Mouse (Mus musculus): ENCODE measurements around the gene Pam. TPM values are rescaled to one million over a fixed set of nuclear protein-coding genes. Genes with fewer than 3 reads are reported as not detected.

Gene Pam
- total and polyA plus RNA-seq, 2 experiments = 11.8 to 30.5 TPM

DNA sequence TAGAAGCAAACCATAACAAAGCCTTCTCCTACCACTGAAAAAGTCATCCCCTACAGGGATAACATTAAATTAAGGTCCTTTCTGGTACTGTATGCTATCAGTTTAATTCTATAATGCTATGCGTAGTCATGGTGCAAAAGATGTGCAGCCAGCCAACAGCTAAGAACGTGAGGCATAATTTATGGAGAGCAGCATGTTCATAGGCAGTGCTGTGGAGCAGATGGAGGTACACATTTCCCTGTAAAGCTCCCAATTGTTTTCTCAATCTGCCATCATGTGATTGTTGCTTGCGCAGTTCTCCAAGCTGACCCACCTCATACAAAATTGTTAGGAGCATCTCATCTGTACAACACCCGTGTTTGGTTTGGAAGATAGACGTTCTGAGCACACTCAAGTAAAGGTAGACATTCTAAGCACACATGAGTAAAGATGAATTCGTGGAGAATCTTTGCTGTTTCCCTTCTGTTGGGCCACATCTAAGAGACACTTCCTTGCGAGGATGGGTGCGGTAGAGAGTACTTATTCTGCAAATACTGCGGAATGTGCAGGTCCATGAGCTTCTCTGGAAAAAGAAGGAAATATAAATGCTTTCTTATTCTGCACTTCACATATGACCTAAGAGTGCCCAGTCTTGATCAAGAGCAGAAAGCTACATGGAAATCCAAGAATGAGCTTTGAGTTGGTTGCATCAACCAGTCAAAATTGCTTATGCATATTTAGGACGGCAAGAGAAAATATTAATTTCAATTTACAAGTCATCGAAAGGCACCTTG lies 2.7 kb upstream of the Pam start:
- no peak for TF ChIP-seq POLR2A (IDR thresholded peaks at IDR 0.05; ENCODE audit: extremely low read depth, insufficient read depth, low read length)
- no peak for TF ChIP-seq CTCF (IDR thresholded peaks at IDR 0.05; ENCODE audit: low read depth, low read length)
- no peak overlapping the region for H3K4me3 ChIP-seq (ENCODE audit: insufficient read depth, low read depth, low read length)
- H3K27ac ChIP-seq (replicated peaks; ENCODE audit: insufficient read depth, low read depth, low read length) = no peak overlapping the region
- peaks cover 7% of the 10 kb centered on the region for H3K4me1 ChIP-seq (ENCODE audit: control insufficient read depth, insufficient read depth, low read length)
- DNase-seq (ENCODE audit: extremely low read depth, low read depth, low spot score) = no peak
- no peaks in the 10 kb centered on the region for H3K79me2 ChIP-seq (ENCODE audit: control insufficient read depth, insufficient read depth, low read length)
- no peaks in the 10 kb centered on the region for H3K36me3 ChIP-seq (ENCODE audit: control insufficient read depth, insufficient read depth, low read length)
- H3K27me3 ChIP-seq (ENCODE audit: control insufficient read depth, insufficient read depth, low read length) = peaks cover 2% of the 10 kb centered on the region; the same call in 1 of the 2 replicates
- WGBS = 93% methylated on average over 11 of the region's 11 CpGs
- H3K9ac ChIP-seq (ENCODE audit: low read depth, low read length) = no peak overlapping the region

DNA sequence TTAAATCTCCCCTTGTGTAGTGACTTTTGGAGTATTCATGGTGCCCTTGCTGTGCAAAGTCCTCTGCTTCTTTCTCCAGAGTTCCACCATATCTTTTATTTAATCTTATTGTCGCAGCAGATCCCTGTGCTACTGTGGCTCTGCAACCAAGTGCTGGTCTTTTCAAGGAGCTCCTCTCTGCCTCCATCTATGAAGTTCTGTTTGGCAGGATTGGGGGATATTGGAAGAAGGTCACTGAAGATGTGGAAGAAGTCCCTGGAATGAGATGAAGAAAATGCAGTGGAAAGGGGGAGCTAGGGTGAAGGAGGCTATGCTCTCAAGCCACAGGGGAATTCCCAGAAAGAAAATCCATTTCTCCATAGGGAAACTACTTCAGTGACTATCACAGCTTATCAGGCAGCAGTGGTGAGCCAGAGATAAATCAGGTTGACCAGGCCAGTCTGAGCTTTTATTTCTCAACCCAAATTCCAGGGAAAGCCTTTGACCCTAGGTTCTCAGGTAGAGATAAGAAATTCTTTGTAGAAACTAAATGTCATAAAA lies 1.0 kb upstream of the Pam start:
- H3K4me3 ChIP-seq (ENCODE audit: insufficient read depth, low read depth, low read length) = no peak overlapping the region
- peak; percentile 19 for DNase-seq (ENCODE audit: extremely low read depth, low read depth, low spot score)
- no peaks in the 10 kb centered on the region for H3K27me3 ChIP-seq (ENCODE audit: control insufficient read depth, insufficient read depth, low read length)
- H3K36me3 ChIP-seq (ENCODE audit: control insufficient read depth, insufficient read depth, low read length) = no peaks in the 10 kb centered on the region
- WGBS = 48% methylated on average over 1 of the region's 1 CpGs
- peaks cover 7% of the 10 kb centered on the region for H3K4me1 ChIP-seq (ENCODE audit: control insufficient read depth, insufficient read depth, low read length)
- H3K79me2 ChIP-seq (ENCODE audit: control insufficient read depth, insufficient read depth, low read length) = no peaks in the 10 kb centered on the region
- no peak for TF ChIP-seq POLR2A (IDR thresholded peaks at IDR 0.05; ENCODE audit: extremely low read depth, insufficient read depth, low read length)
- TF ChIP-seq CTCF (IDR thresholded peaks at IDR 0.05; ENCODE audit: low read depth, low read length) = no peak
- no peak overlapping the region for H3K27ac ChIP-seq (replicated peaks; ENCODE audit: insufficient read depth, low read depth, low read length)
- H3K9ac ChIP-seq (ENCODE audit: low read depth, low read length) = no peak overlapping the region

DNA sequence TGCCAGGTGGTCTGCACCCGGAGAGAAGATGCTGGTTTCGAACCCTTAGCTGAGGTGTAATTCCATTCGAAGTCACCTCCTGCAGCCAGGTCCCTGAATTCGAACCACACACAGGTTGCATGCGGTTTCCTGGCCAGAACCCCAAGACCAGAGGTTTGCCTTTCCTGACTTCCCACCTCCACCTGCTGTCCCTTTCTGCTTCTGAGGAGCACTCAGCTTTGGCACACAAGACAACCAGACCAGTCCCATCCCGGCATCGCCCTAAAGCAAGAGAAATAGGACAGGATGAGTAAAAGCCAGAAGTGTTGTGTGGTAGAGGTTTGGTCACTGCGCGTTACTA lies 515 bp upstream of the Pam start:
- H3K27me3 ChIP-seq (ENCODE audit: control insufficient read depth, insufficient read depth, low read length) = no peaks in the 10 kb centered on the region
- peak overlapping the region; percentile 90 for H3K4me3 ChIP-seq (ENCODE audit: insufficient read depth, low read depth, low read length)
- TF ChIP-seq CTCF (IDR thresholded peaks at IDR 0.05; ENCODE audit: low read depth, low read length) (no peak), POLR2A (IDR thresholded peaks at IDR 0.05; ENCODE audit: extremely low read depth, insufficient read depth, low read length) (no peak)
- no peaks in the 10 kb centered on the region for H3K36me3 ChIP-seq (ENCODE audit: control insufficient read depth, insufficient read depth, low read length)
- no peaks in the 10 kb centered on the region for H3K79me2 ChIP-seq (ENCODE audit: control insufficient read depth, insufficient read depth, low read length)
- peaks cover 7% of the 10 kb centered on the region for H3K4me1 ChIP-seq (ENCODE audit: control insufficient read depth, insufficient read depth, low read length)
- peak overlapping the region; percentile 72 for H3K9ac ChIP-seq (ENCODE audit: low read depth, low read length)
- H3K27ac ChIP-seq (replicated peaks; ENCODE audit: insufficient read depth, low read depth, low read length) = 0 out of 2 replicates have a peak overlapping the region, but pooled peaks have one; percentile 4
- DNase-seq (ENCODE audit: extremely low read depth, low read depth, low spot score) = peak; percentile 12
- WGBS = 36% methylated on average over 9 of the region's 9 CpGs

DNA sequence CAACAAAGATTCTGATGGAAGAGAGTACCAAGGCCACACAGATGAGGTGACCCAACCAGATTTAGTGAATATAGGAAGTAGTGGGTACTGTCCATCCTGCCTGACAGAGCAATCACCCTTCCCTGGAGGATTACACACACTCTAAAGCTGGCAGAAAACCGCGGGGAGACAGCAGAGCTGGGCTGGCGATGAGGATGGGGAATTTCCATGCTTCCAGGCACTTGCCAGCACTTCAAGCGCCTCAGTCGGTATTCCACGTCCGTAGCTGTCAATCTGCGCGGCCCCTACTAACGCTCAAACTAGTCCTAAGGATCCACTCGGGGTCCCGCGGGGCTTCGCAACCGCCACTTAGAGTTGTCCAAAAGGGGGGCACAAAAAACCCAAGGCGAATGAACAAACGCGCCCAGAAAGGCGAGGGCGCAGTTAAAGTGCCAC lies 618 bp downstream of the Pam start:
- peak overlapping the region; percentile 33 for H3K27ac ChIP-seq (replicated peaks; ENCODE audit: insufficient read depth, low read depth, low read length)
- 0% methylated on average over 20 of the region's 20 CpGs for WGBS

DNA sequence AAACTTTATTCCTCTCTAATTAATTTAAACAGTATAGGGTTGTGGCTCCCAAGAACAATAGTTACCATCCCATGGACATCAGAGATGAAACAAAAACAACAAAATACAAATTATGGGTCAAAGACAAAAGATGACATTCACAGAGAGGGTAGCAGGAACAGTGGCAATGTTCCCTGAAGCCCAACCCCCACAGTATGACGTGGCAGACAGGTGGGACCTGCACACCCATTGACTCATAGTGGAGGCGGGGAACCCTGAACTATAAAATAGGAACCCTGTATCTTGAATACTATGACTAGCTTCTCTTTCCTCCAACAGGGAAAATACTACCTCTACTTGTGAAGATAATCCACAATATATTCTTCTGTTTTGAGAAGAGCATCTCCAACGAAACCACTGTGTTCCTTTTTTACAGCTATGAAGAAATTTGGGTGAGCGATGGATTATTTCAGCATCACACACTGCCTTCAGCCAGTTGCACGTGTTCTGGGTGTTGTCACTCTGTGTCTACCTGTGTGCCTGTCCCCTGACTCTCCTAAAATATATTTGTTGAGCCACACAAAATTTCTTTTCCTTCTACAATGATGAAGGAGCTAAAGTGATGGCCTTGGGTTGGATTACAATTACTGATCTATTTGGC lies 6.0 kb downstream of the Pam start:
- no peak overlapping the region for H3K27ac ChIP-seq (replicated peaks; ENCODE audit: insufficient read depth, low read depth, low read length)
- H3K79me2 ChIP-seq (ENCODE audit: control insufficient read depth, insufficient read depth, low read length) = no peaks in the 10 kb centered on the region
- H3K4me1 ChIP-seq (ENCODE audit: control insufficient read depth, insufficient read depth, low read length) = no peaks in the 10 kb centered on the region
- WGBS = 87% methylated on average over 5 of the region's 5 CpGs
- no peak overlapping the region for H3K4me3 ChIP-seq (ENCODE audit: insufficient read depth, low read depth, low read length)
- no peaks in the 10 kb centered on the region for H3K27me3 ChIP-seq (ENCODE audit: control insufficient read depth, insufficient read depth, low read length)
- TF ChIP-seq CTCF (IDR thresholded peaks at IDR 0.05; ENCODE audit: low read depth, low read length) (no peak), POLR2A (IDR thresholded peaks at IDR 0.05; ENCODE audit: extremely low read depth, insufficient read depth, low read length) (no peak)
- no peak for DNase-seq (ENCODE audit: extremely low read depth, low read depth, low spot score)
- H3K9ac ChIP-seq (ENCODE audit: low read depth, low read length) = no peak overlapping the region
- no peaks in the 10 kb centered on the region for H3K36me3 ChIP-seq (ENCODE audit: control insufficient read depth, insufficient read depth, low read length)

More for the DNA sequence above, 618 bp downstream of the Pam start:
- Histone ChIP-seq H3K27me3 (ENCODE audit: control insufficient read depth, insufficient read depth, low read length) (no peaks in the 10 kb centered on the region), H3K9ac (ENCODE audit: low read depth, low read length) (peak overlapping the region; percentile 77), H3K4me3 (ENCODE audit: insufficient read depth, low read depth, low read length) (peak overlapping the region; percentile 90), H3K36me3 (ENCODE audit: control insufficient read depth, insufficient read depth, low read length) (no peaks in the 10 kb centered on the region), H3K4me1 (ENCODE audit: control insufficient read depth, insufficient read depth, low read length) (peaks cover 7% of the 10 kb centered on the region), H3K79me2 (ENCODE audit: control insufficient read depth, insufficient read depth, low read length) (no peaks in the 10 kb centered on the region)
- DNase-seq (ENCODE audit: extremely low read depth, low read depth, low spot score) = peak; percentile 32
- no peak for TF ChIP-seq POLR2A (IDR thresholded peaks at IDR 0.05; ENCODE audit: extremely low read depth, insufficient read depth, low read length)
- TF ChIP-seq CTCF (IDR thresholded peaks at IDR 0.05; ENCODE audit: low read depth, low read length) = no peak
